Mouse (Mus musculus): ENCODE measurements around the gene Gstm1.

The Gstm1 gene

GRCm38 (mm10) chr3:107966631-107967030 lies 51.1 kb downstream of the Gstm1 start:
- no peak for DNase-seq (ENCODE audit: low spot score in 2 of 2)

DNA sequence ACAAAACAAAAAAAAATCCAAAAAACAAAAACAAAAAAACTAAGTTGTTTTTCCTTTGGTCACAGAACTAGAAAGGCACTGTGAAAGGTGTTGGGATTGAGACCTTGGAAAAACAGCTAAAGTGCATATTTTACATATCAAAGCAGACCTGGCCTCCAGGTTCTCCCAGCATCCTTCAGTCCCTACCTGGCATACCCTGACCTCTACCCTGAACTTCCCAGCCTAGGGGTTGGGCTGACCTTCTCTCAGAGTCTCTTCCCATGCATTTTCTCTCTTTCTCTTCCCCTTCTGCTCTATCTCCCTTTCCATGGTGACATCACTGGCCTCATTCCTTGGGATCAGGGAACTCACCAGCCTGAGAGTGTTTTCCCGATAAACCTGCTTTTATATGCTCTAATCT lies 52.2 kb downstream of the Gstm1 start:
- no peak for DNase-seq (ENCODE audit: low spot score in 2 of 2)

- no peak for DNase-seq (ENCODE audit: low spot score in 2 of 2)
These were observed 53.0 kb downstream of the Gstm1 start for GRCm38 (mm10) chr3:107964656-107965308.

DNA sequence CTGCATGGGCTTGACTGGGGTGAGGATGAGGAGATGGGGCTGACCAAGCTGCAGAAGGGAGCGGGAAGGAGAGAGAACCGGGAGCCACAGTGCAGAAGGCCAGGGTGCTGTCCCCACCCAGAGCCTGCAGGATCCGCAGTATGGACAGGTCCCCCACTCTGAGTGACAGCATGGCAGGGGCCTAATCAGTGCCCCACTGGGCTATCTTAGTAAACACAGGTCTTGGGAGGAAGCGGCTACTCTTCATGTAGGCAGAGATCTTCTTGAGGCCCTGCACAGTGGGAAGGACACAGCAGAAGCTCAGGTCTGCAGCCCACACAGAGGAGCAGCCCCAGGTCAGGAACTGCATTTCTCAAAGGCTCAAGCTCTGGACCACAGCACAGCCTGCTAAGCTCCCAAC lies 53.7 kb downstream of the Gstm1 start:
- no peak for DNase-seq (ENCODE audit: low spot score in 2 of 2)
